Mouse (Mus musculus) gastrocnemius, postnatal 14 days (tissue): ENCODE results near the gene Celsr1. TPM values are rescaled to one million over a fixed set of nuclear protein-coding genes. Genes with fewer than 3 reads are reported as not detected.

Experiments used
- DNase-seq: peaks from one replicate; pipeline ENCODE4 v3.0.0; 2021; ENCODE audit warnings: mixed read lengths
- intact Hi-C: fragments of 180-260 bp; cut with DNase I; formaldehyde crosslinking; loops from one replicate; pipeline ENCODE4 v1.15.1; 2025; ENCODE audit warnings: low total_unique reads
- total RNA-seq, 2 experiments: library from RNA; stranded (reverse); gene quantifications; 2 replicates each; pipeline ENCODE4 v1.2.3; 2021

The Celsr1 gene
- total RNA-seq, 2 experiments from 2014 or later: 0.31 to 0.94 TPM

DNA sequence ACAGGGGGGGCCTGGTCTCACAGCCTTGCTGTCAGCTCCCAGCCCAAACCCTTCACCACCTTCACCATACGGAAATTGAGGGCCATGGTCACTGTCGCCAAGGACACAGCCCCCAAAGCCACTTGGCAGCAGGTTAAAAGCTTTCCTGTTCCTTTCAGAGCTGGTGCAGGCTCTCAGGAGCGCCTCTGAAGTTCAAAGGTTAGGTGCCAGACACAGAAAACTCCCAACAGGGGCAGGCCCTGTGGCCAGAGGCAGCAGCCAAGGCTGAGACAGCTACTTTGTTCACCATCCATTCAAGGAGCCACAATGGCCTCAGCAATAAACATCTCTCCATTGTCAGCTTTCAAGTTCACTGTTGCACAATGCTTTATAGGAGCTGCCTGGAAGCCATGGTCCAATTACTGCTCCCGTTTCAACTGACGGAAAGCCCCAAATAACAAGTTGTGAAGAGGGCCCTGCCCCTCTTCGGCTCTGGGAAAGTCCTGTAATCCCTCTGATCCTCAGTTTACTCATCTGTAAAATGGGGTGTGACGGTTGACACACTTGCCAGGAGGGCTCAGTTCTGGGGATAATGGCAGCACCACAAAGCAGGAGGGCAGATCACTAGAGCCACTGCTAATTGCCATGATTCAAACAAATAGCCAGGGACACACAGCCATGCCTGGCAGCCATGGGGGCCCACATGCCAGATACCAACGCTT, 114.2 kb downstream of the Celsr1 start:
- DNase-seq: no peak
- intact Hi-C loops: no loop called here

DNA sequence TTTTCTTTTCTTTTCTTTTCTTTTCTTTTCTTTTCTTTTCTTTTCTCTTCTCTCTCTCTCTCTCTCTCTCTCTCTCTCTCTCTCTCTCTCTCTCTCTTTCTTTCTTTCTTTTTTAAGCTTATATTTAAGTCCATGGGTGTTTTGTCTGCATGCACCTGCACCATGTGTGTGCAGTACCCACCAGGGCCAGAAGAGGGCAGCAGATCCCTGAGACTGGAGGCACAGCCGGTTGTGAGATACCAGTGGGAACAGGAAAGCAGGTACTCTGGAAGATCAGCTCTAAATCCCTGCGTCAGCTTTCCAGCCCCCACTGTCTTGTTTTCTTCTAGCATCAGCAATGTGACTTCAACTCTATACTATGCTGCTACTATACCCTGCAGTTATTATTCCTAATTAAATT, 120.0 kb downstream of the Celsr1 start:
- intact Hi-C loops: loop anchor here (5.0 kb wide), 1 partner anchor 214 kb away; no protein-coding TSS in a partner anchor

DNA sequence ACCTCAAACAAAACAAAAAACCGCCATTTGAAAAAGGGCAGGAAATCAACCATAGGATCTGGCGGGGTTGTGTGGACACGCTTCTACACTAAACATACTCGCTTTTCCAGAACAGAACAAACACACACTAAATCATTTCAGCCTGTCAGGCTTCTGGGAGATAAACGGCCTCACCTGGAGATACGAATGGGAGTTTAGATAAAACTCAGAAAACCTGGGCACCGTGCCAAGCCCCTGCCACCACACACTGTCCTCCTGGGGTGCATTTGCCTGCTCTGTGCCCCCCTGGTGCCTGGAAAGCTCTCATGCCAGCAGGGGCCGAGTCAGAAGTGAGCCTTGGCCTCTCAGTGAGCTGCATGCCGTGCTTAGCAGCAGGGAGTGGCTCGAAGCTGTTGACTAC, 123.6 kb downstream of the Celsr1 start:
- intact Hi-C loops: loop anchor here (5.0 kb wide), 1 partner anchor 217 kb away; no protein-coding TSS in a partner anchor
- DNase-seq: no peak

More for the DNA sequence above, 120.0 kb downstream of the Celsr1 start:
- DNase-seq: no peak

DNA sequence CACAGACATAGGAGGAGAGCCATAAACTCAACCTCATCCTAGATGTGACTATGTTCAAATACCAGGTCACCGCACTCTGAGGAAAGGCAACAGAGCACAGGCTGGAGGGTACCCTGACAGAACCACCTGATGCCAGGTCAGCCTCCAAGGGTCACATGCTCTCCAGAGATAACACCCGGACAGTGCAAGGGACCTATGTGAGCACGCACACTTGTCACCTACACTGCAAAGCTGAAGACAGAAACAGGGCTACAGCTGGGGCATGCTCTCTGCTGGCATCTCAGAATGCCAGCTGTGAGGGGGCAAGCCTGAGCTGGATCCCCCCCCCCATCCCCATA, 124.1 kb downstream of the Celsr1 start:
- DNase-seq: no peak
- intact Hi-C loops: no loop called here

DNA sequence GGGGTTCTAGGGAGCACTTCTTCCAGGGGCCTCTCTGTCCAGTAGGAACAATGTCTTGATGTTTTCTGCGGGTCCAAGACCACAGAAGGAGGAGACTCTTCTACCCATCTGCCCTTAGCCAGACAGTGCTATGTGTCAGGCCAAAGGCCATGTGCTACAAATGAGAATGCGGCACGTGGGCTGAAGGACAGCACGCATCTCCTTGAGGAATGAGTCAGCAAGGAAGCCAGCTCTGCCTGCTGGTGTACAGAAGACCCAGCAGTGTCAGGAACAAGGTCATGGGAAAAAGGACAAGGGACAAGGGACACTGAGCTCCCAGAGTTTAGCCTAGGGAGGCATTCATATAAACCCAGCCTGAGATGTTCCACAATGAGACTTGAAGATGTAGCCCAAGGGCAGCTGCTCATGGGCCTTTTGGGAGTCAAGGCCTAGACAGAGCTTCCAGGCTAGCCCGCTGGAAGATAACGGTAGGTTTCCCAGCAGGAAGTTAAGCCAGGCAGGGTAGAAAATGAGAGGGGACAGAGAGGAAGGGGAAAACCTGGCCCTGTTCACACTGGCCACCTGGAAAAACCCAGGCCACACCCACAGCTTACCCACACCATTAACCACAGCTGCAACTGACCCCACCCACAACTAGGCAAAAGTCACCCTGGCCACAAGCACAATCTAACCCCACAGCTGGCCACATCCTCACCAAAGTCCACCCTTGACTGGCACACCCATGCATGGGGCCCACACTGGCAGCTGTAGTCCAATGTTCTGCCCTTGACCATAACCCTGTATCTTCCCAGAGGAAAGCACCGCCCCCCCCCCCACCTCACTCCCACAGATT, 124.7 kb downstream of the Celsr1 start:
- intact Hi-C loops: no loop called here

DNA sequence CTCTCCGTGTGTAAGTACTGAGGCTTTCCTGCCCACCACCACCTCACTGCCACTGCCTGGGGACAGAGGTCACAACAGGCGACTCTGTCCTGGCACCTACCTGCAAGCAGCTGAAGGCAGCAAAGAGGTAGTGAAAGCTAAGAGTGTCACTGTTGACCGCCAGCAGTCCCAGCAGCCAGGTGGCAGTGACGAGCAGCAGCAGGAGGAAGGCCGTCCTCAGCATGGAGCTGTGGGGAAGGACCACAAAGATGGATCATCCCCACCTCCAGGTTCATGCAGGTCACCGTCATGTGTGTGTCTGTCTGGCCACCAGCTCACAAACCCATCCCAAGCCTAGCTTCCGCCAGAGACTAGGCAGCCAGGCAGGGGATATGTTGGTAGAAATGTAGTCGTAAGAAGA, 129.8 kb downstream of the Celsr1 start:
- intact Hi-C loops: loop anchor here (5.0 kb wide), 1 partner anchor 228 kb away; no protein-coding TSS in a partner anchor
- DNase-seq: no peak

More for the DNA sequence above, 124.7 kb downstream of the Celsr1 start:
- DNase-seq: no peak

DNA sequence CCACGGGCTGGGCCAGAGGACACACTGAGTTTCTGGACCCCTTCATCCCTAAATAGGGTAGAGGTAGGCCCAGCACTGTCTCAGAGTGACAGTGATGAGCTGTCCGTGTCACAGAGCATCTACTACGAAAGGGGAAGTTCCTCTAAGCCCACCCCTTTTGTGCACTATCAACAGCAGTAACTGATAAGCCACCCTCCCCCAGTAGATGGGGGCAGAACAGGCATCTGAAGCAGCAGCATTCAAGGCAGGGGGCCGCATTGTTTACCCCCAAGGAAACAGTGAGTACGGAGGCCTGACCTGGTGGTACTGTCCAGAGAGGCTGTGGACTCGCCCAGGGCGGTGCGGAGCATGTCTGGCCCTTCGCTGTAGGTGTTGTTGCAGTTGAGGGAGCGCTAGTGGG, 131.1 kb downstream of the Celsr1 start:
- intact Hi-C loops: loop anchor here (5.0 kb wide), 1 partner anchor 230 kb away; no protein-coding TSS in a partner anchor
- no peak for DNase-seq

DNA sequence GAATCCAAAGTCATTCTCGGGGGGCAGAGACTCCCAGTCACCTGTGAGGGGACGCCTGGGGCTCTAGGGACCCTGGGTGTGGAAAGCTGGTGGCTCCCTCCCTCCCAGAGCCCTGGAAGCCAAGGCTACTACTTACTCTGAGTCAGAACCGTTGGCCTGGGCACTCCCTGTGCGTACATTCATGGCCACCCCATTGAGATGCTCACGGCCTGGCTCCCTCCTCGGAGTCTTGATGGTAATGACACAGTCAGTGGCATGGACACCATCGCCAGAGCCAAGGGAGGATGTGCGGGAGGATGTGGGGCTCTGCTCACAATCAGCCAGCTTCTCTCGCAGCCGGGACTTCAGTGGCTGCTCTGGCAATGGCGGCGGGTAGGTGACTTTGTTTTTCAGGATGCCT, 132.8 kb downstream of the Celsr1 start:
- intact Hi-C loops: loop anchor here (5.0 kb wide), 1 partner anchor 232 kb away; no protein-coding TSS in a partner anchor
- DNase-seq: no peak

DNA sequence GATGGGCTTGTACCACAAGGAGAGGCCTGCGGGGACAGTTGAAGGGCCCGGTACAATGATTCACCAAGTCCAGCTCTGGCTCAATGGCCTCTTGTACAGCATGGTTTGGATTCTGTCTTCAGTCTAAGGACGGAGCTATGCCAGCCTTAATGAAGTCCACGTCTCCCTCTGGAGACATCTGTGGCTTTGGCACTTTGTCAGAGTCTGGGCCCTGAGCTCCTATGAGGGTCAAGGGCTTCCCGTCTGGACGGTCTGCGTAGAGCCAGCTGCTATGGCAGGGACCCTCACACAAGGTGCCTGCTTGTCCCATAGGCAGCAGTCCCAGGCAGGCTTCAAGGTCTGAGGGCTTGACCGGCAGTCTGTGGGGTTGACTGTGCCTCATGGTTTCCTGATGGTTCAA, 133.3 kb downstream of the Celsr1 start:
- no peak for DNase-seq
- intact Hi-C loops: loop anchor here (5.0 kb wide), 1 partner anchor 232 kb away; no protein-coding TSS in a partner anchor

DNA sequence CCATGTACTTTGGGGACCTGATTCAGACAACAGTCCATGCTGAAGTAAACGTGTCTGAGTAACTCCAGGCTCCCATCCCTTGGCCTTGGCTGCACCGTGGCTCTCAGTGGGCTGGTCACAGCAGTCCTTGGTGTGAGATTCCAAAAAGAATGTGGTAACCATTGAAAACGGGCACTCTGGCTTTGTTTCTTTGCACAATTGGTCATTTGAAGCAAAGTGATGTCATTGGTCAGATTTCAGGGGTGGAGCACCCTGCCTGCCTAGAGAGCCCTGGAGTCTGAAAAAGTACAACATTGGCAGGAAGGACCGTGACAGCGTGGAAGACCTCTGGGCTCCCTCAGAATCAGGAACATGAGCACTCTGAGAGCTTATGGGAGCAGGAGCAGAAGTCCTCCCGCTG, 134.2 kb downstream of the Celsr1 start:
- DNase-seq: no peak
- intact Hi-C loops: loop anchor here (5.0 kb wide), 1 partner anchor 138 kb away; no protein-coding TSS in a partner anchor

DNA sequence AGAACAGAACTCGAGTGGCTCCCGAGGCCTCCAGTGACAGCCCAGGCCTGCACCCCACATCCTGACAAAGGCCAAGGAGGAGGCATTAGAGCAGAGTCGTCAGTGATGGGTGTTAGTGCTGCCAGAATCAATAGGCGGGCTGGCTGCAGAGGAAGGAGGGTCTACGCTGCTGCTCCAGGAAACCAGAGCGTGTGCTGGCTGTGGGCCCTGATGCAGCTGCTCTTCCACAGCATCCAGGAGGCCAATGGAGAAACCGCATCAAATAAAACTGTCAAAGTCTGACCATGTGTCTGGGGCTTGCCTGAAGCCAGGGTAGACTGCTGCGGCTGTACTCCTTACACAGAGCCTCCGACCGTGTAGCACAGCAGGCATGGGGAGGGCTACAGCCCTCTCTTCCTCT, 136.5 kb downstream of the Celsr1 start:
- no peak for DNase-seq
- intact Hi-C loops: loop anchor here (5.0 kb wide), 1 partner anchor 140 kb away; no protein-coding TSS in a partner anchor

DNA sequence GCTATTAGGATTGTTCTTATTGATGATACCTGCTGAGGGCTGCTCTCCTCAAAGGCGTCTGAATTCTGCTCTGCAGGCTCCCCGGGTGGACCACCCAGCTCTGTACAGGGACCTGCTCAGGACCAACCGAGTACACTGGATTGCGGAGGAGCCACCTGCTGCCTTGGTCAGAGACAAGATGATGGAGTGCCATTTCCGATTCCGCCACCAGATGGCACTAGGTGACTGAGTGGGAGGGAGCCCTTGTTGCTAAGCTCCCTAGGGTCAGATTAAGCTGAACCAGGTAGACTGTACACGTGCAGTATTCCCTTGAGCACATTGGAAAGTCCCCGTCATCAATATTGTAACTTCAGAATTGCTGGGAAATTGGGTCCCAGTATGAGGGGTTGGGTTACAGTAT, 137.3 kb downstream of the Celsr1 start:
- DNase-seq: peak; percentile 70
- intact Hi-C loops: loop anchor here (5.0 kb wide), 1 partner anchor 141 kb away; no protein-coding TSS in a partner anchor

DNA sequence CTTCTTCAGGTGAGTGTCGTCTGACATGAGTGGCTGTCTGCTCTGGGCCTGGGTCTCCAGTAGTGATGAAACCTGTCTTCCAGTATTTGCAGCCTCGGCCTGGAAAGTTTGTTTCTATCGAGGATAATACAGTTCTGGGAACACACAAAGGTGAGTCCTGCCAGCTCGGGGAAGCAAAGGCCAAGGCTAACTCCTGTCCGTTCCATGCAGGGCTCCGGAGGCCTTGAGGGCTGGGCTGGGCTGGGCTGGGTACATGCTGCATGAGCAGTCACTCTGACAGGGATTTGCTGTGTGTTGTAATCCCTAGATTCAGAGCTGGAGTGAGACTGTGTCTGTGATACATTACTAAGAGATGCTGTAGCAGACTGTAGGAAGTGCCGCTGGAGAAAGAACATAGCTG, 139.7 kb downstream of the Celsr1 start:
- intact Hi-C loops: no loop called here
- DNase-seq: no peak

DNA sequence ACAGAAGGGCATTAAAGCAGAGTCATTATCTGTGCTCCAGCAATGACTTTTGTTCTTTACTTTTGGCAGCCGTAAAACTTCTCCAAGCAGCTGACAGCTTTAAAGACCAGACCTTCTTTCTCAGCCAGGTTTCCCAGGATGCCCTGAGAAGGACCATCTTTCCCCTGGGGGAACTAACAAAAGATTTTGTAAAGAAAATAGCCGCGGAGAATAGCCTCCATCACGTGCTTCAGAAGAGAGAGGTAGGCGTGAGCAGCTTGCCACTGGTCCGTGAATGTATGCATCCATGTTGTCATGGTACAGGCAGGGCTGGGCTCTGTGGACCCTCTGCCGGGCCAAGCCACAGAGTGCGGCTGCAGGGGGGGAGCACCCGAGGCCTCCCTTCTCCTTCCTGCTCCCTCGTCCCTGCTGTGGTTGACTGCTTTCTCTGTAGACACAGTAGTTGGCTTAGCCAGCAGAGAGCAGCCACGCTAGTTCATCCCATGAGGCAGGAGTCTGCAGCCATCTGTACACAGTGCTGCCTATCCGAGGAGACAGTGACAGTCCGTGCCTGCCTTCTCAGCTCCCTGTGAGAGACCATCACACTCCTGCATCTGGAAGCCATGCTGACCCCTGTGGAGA, 141.0 kb downstream of the Celsr1 start:
- intact Hi-C loops: no loop called here
- no peak for DNase-seq

DNA sequence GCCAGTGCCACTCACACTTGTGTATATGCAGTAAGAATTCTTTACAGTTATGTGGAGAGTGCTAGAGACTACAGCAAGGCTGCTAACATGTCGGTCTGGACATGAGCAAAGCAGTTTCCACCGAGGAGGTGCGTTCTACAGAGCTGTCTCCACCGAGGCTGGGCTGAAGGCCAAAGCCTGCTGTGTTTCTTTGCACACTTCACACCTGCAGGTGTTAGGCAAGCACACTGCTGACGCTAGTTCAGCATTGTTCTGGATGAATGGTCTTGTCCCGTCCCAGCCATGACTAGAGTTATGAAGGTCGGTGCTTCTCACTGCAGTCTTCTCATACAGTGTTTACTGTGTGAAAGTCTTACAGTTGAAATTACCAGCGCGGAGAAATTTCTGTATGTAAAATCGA, 141.6 kb downstream of the Celsr1 start:
- intact Hi-C loops: no loop called here
- DNase-seq: no peak

DNA sequence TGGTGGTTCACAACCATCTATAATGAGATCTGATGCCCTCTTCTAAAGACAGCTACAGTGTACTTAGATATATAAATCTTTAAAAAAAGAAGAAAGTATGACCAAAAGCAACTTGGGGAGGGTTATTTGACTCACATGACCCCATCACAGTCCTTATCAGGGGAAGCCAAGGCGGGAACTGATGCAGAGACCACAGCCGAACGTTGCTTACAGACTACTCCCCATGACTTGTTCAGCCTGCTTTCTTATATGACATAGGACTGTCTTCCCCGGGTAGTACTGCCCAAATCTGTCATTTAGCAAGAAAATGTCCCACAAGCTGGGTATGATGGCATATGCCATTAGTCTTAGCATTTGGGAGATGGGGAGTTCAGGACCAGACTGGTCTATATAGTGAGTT, 144.3 kb downstream of the Celsr1 start:
- intact Hi-C loops: no loop called here

DNA sequence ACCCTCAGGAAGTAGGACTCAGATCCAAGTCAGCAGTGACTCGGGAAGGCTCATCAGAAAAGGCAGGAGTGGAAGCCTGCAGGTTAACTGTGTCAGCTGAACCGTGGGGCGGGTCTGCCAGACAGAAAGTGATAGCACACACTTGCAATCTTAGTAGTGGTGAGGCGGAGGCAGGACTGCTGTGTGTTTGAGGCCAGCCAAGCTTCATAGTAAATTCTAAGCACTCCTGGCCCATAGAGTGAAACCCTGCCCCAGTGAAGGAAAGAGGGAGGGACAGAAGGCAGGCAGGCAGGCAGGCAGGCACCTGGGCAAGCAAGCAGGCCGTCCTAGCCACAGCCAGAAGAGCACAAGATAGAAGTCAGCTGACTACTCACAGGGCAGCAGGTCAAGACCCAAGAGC, 148.0 kb downstream of the Celsr1 start:
- intact Hi-C loops: no loop called here
- peak; percentile 27 for DNase-seq

More for the DNA sequence above, 144.3 kb downstream of the Celsr1 start:
- DNase-seq: no peak

DNA sequence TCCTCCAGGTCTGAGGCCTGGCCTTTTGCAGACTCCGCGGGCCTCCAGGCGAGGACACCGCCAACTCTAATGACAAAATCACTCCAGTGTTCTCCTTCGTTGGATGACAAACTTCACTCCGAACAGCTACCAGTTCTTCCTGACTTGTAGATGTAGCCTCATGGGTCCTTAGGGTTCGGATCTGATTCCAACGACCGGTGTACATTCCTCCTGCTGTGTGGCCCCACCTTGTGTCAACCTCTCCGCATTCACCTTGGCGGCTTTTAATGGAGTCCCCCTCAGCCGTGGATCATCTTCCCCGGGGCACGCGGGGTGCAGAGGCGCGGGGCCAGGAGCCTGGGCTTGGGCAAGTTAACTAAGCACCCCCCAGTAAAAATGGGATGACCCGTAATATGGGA, 154.1 kb downstream of the Celsr1 start:
- peak; percentile 25 for DNase-seq
- intact Hi-C loops: no loop called here

DNA sequence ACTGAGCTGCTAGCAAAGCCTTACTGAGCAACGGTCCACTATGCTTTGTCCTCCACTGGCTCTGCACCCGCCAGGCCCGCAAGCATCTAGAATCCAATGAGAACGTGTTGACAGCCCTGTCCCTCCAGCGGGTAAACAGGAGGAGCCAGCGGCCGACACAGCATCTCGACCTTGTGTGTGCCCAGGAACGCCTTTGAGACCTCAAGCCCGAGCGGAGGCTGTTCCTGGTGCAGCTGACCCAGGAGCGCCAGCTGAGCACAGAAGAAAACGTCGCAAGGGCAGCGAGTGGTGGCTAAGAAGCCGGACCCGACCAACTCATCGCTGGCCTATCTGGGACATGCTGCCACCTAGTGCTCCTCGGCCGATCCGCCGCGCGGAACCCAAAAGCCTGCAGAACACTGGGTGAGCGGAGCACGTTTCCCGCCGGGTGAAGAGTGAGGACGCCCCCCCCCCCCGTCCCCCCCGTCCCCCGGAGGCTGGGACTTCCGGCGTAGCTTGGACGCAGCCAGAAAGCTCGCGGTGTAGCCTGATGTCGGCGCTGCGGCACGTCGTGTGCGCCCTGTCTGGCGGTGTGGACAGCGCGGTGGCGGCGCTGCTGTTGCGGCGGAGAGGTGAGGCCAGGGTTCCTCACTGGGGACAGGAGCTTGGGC, 154.6 kb downstream of the Celsr1 start, which contains the start of gene Trmu:
TSS of gene Trmu (plus strand) at position 465 of the 650 bp plus-strand sequence.
- intact Hi-C loops: no loop called here

More for the DNA sequence above, 154.6 kb downstream of the Celsr1 start, which contains the start of gene Trmu:
- DNase-seq: peak; percentile 91
